Mouse (Mus musculus) intestine, embryonic 16.5 days (tissue): ENCODE results near the gene Myt1l. TPM values are rescaled to one million over a fixed set of nuclear protein-coding genes. Genes with fewer than 3 reads are reported as not detected.

Source experiments
- ATAC-seq: fragments of 200-750 bp; cut with Nextera tagmentation; 2 replicates; pipeline ENCODE4 v1.8.0; 2017; ENCODE audit warnings: moderate TSS enrichment, moderate library complexity
- H3K27ac ChIP-seq: fragments of 300-500 bp; sonication (generic); 2 replicates; pipeline ENCODE4 v1.5.1; 2014; ENCODE audit warnings: mild to moderate bottlenecking, low read length
- H3K27me3 ChIP-seq: fragments of 300-500 bp; sonication (generic); replicated peaks from 2 replicates; pipeline ENCODE4 v1.6.1; 2014; ENCODE audit warnings: low read length, control low read depth, mixed read lengths; ENCODE audit not compliant: control insufficient read depth, insufficient read depth
- H3K36me3 ChIP-seq: fragments of 300-500 bp; sonication (generic); 2 replicates; pipeline ENCODE4 v1.6.1; 2014; ENCODE audit warnings: low read length, control low read depth; ENCODE audit not compliant: control insufficient read depth, insufficient read depth
- H3K4me1 ChIP-seq: fragments of 300-500 bp; sonication (generic); 2 replicates; pipeline ENCODE4 v1.6.1; 2014; ENCODE audit warnings: low read length, control low read depth, mixed read lengths; ENCODE audit not compliant: control insufficient read depth, insufficient read depth
- H3K4me2 ChIP-seq: fragments of 300-500 bp; sonication (generic); 2 replicates; pipeline ENCODE4 v1.6.1; 2014; ENCODE audit warnings: low read depth, low read length, control low read depth
- H3K4me3 ChIP-seq: fragments of 300-500 bp; sonication (generic); 2 replicates; pipeline ENCODE4 v1.5.1; 2014; ENCODE audit warnings: mild to moderate bottlenecking, low read length
- H3K9ac ChIP-seq: fragments of 300-500 bp; sonication (generic); 2 replicates; pipeline ENCODE4 v1.6.1; 2014; ENCODE audit warnings: low read depth, low read length
- H3K9me3 ChIP-seq: fragments of 300-500 bp; sonication (generic); 2 replicates; pipeline ENCODE4 v1.6.1; 2016; ENCODE audit warnings: low read length, control low read depth; ENCODE audit not compliant: control insufficient read depth
- WGBS: fragments of 180-500 bp; shearing (Covaris S2); extraction: QIAGEN DNeasy Blood & Tissue Kit; methylation state at CpG from one replicate; pipeline ENCODE4 v1.1.7; 2014; 5-methylcytosine and 5-hydroxymethylcytosine counted together
- polyA plus RNA-seq: library from polyadenylated mRNA; unstranded; fragments of >200 nt; fragmentation: Nextera tagmentation; extraction: Ambion mirVana; gene quantifications from 2 replicates; pipeline ENCODE4 v1.2.1, GENCODE M21; 2015

Gene Myt1l
- polyA plus RNA-seq, 1 experiment from 2014 or later, result 3.3 TPM

- Histone ChIP-seq H3K27ac (no peak overlapping the region), H3K27me3 (no peaks in the 10 kb centered on the region), H3K9ac (no peak overlapping the region), H3K36me3 (no peaks in the 10 kb centered on the region), H3K9me3 (no peaks in the 10 kb centered on the region), H3K4me2 (no peak overlapping the region), H3K4me1 (no peaks in the 10 kb centered on the region), H3K4me3 (no peak overlapping the region)
- WGBS, result 69% methylated on average over 7 of the region's 7 CpGs
- ATAC-seq, result no peak
Measured at GRCm38 (mm10) chr12:29920298-29920697, 392.1 kb downstream of the Myt1l start.

GRCm38 (mm10) chr12:29921481-29921880, 393.3 kb downstream of the Myt1l start:
- no peak for ATAC-seq
- no peak overlapping the region for H3K27ac ChIP-seq
- no peak overlapping the region for H3K4me2 ChIP-seq
- 78% methylated on average over 11 of the region's 11 CpGs for WGBS
- H3K9ac ChIP-seq, result no peak overlapping the region
- no peak overlapping the region for H3K4me3 ChIP-seq
- no peaks in the 10 kb centered on the region for H3K9me3 ChIP-seq
- H3K4me1 ChIP-seq, result no peaks in the 10 kb centered on the region
- H3K27me3 ChIP-seq, result no peaks in the 10 kb centered on the region
- H3K36me3 ChIP-seq, result no peaks in the 10 kb centered on the region

DNA sequence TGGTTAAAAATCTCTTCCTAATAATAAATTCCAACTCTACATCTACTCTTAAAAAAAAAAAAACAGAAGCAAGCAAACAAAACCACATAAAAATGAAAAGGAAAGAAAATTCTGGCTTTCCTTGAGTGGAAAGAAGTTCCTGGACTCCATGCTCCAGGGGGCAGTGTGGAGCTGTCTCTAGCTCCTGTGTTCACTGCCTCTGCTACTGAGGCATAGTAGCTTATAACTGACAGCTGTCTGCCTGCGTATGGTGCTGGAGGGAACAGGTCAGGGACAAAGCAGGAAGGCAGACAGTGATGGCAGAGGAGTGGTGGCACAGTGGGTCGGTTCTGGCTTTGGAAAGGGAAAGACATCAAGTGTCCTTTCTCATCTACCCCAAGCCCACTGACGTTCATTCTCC, 398.7 kb downstream of the Myt1l start:
- H3K4me2 ChIP-seq, result no peak overlapping the region
- H3K36me3 ChIP-seq, result no peaks in the 10 kb centered on the region
- no peak overlapping the region for H3K27ac ChIP-seq
- ATAC-seq, result no peak
- no peaks in the 10 kb centered on the region for H3K9me3 ChIP-seq
- H3K4me1 ChIP-seq, result no peaks in the 10 kb centered on the region
- no peak overlapping the region for H3K4me3 ChIP-seq
- no peaks in the 10 kb centered on the region for H3K27me3 ChIP-seq
- WGBS, result 36% methylated on average over 3 of the region's 3 CpGs
- no peak overlapping the region for H3K9ac ChIP-seq

DNA sequence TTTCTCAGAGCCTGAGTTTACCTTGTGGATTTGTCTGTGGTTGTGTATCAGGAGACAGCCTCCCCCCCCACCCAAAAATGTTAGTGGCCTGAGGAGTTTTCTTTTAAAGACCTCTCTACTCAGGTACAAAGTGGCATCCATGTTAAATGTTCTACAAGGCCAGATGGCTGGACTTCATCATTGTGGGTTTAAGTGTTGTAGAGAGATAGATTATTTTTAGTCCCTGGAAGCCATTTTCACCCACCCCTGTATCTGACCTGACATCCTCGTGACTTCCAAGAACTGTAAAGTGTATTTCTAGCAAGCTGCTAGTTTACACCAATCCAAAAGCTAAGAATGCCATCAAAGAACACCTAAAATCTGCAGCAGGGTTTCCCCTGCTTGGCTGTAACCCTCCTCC, 402.4 kb downstream of the Myt1l start:
- 41% methylated on average over 1 of the region's 1 CpGs for WGBS
- Histone ChIP-seq H3K9ac (no peak overlapping the region), H3K27me3 (no peaks in the 10 kb centered on the region), H3K27ac (no peak overlapping the region), H3K4me3 (no peak overlapping the region), H3K4me2 (no peak overlapping the region), H3K9me3 (no peaks in the 10 kb centered on the region), H3K4me1 (no peaks in the 10 kb centered on the region), H3K36me3 (no peaks in the 10 kb centered on the region)
- no peak for ATAC-seq

DNA sequence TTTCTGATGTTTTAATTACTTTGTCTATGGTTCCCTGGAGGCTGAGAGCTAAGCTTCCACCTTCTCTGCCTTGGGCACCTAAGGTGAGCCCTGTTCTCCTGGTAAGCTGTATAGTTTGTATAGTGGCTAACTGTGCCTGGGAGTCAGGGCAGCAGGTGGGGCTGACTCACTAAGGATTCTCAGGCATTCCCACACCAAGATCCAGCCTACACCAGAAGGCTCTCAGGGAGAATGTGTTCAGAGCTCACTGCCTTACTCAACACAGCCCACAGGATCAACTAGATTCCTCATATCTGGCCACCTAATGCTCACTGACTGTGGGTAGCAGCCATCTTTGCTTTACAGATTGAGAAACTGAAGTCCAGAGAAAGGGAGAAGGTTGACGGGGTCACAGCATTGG, 404.8 kb downstream of the Myt1l start:
- Histone ChIP-seq H3K27me3 (no peaks in the 10 kb centered on the region), H3K4me1 (peaks cover 3% of the 10 kb centered on the region; the same call in 1 of the 2 replicates), H3K36me3 (0 out of 2 replicates have a peak, but pooled peaks cover 2% of the 10 kb centered on the region), H3K9ac (no peak overlapping the region), H3K4me3 (no peak overlapping the region), H3K27ac (no peak overlapping the region), H3K9me3 (no peaks in the 10 kb centered on the region), H3K4me2 (no peak overlapping the region)
- WGBS, result 92% methylated on average over 1 of the region's 1 CpGs
- no peak for ATAC-seq

GRCm38 (mm10) chr12:29933501-29933900, 405.3 kb downstream of the Myt1l start:
- H3K9ac ChIP-seq, result no peak overlapping the region
- no peaks in the 10 kb centered on the region for H3K9me3 ChIP-seq
- ATAC-seq, result no peak
- 71% methylated on average over 2 of the region's 2 CpGs for WGBS
- H3K27me3 ChIP-seq, result no peaks in the 10 kb centered on the region
- 0 out of 2 replicates have a peak, but pooled peaks cover 2% of the 10 kb centered on the region for H3K36me3 ChIP-seq
- peaks cover 3% of the 10 kb centered on the region; the same call in 1 of the 2 replicates for H3K4me1 ChIP-seq
- H3K27ac ChIP-seq, result no peak overlapping the region
- no peak overlapping the region for H3K4me3 ChIP-seq
- H3K4me2 ChIP-seq, result no peak overlapping the region

DNA sequence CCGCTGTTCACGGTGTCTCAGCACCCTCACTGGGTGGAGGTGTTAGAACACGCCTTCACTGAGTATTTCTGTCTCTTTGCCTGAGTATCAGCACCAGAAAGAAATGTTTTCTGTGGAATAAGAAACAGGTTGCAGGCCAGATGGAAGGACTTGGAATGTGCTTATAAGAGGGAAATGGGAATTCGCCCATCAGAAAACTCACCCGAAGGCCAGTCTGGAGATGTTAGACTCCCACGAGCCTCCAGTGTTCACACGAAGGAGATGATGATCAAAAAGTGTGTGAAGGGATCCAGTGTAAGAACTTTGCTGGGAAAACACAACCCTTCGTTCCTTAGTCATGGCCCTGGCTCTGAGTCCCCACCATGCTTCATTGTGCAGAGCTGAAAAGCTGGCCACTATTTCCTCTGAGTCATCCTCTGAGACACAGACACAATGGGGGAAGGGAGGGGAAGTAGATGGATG, 406.0 kb downstream of the Myt1l start:
- WGBS, result 70% methylated on average over 8 of the region's 8 CpGs
- Histone ChIP-seq H3K27me3 (no peaks in the 10 kb centered on the region), H3K4me3 (no peak overlapping the region), H3K36me3 (0 out of 2 replicates have a peak, but pooled peaks cover 2% of the 10 kb centered on the region), H3K9ac (no peak overlapping the region), H3K4me2 (no peak overlapping the region), H3K9me3 (no peaks in the 10 kb centered on the region), H3K27ac (no peak overlapping the region), H3K4me1 (peaks cover 3% of the 10 kb centered on the region; the same call in 1 of the 2 replicates)
- ATAC-seq, result no peak

GRCm38 (mm10) chr12:29937308-29937707, 409.1 kb downstream of the Myt1l start, which contains the start of gene Pxdn:
TSS of gene Pxdn (plus strand) at chr12:29937608.
- 50% methylated on average over 8 of the region's 8 CpGs for WGBS

DNA sequence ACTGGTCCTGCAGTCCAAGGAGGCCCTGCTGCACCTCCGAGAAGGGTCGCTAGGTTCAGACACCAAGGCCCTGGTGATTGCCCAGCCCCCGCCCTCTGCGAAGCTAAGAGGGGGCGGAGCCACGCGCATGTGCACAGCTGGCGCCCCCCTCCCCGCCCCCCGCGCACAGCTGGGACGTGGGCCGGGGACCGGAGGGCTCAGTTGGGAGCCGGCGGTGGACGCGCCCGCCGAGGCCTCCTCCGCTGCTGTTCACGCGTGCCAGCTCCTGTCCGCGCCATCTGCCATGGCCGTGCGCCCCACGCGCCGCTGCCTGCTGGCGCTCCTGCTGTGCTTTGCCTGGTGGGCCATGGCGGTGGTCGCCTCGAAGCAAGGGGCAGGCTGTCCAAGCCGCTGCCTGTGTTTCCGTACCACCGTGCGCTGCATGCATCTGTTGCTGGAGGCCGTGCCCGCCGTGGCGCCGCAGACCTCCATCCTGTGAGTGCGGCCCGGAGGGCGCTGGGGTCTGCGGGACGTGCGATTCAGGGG, 409.7 kb downstream of the Myt1l start:
- Histone ChIP-seq H3K4me1 (peaks cover 15% of the 10 kb centered on the region), H3K27ac (peak overlapping the region; percentile 86), H3K4me2 (peak overlapping the region; percentile 82), H3K27me3 (no peaks in the 10 kb centered on the region), H3K4me3 (peak overlapping the region; percentile 67), H3K36me3 (0 out of 2 replicates have a peak, but pooled peaks cover 2% of the 10 kb centered on the region), H3K9ac (peak overlapping the region; percentile 83), H3K9me3 (no peaks in the 10 kb centered on the region)
- ATAC-seq, result peak; percentile 87
- WGBS, result 0% methylated on average over 49 of the region's 49 CpGs

More at GRCm38 (mm10) chr12:29937308-29937707, 409.1 kb downstream of the Myt1l start, which contains the start of gene Pxdn:
- Histone ChIP-seq H3K36me3 (0 out of 2 replicates have a peak, but pooled peaks cover 2% of the 10 kb centered on the region), H3K4me2 (peak within 1 kb of the TSS; percentile 82), H3K27me3 (no peaks in the 10 kb centered on the region), H3K9ac (peak within 1 kb of the TSS; percentile 83), H3K9me3 (no peaks in the 10 kb centered on the region), H3K27ac (peak within 1 kb of the TSS; percentile 86), H3K4me1 (peaks cover 15% of the 10 kb centered on the region), H3K4me3 (peak within 1 kb of the TSS; percentile 67)
- no peak for ATAC-seq
